Mouse (Mus musculus): ENCODE measurements at regions not wholly inside any gene's neighbourhood (a gene's known extent, or its start where the extent isn't known, plus 50 kb on each side); places are given as distances from the start of the nearest gene placed in this dataset.
"Not testable (repeated sequence)": the region's sequence is repeated elsewhere in the genome, so short reads cannot be mapped to it uniquely, and the experiment has no call there.

DNA sequence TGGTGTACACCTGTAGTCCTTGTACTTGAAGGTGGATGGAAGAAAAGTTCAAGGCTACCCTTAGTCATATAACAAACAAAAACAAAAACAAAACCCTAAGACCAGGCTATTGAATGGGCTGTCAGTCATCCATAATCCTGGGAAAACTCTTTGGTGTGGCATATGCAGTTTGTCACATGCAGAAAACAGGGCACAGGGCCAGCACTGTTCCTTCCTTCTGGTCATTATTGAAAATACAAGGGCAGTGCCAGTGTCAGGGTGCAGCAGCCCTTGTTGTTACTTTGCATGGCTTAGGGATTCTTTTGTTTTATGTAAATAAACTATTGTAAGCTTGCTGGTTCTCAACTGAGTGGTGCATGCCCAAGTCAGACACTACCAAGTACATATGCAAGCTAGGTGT is 623.1 kb upstream of the Chrm3 start:
- Histone ChIP-seq H3K9ac (ENCODE audit: low read depth, low read length) (no peak overlapping the region), H3K27ac (ENCODE audit: low read length) (no peak overlapping the region), H3K4me1 (ENCODE audit: control insufficient read depth, insufficient read depth, low read length) (no peaks in the 10 kb centered on the region), H3K27me3 (ENCODE audit: control insufficient read depth, insufficient read depth, low read depth, low read length) (no peaks in the 10 kb centered on the region), H3K4me2 (ENCODE audit: low read length) (no peak overlapping the region), H3K9me3 (replicated peaks; ENCODE audit: control insufficient read depth, low read length, poor library complexity, severe bottlenecking) (no peaks in the 10 kb centered on the region), H3K36me3 (ENCODE audit: control insufficient read depth, insufficient read depth, low read length) (no peaks in the 10 kb centered on the region), H3K4me3 (ENCODE audit: low read depth, low read length) (no peak overlapping the region)
- ATAC-seq = no peak

DNA sequence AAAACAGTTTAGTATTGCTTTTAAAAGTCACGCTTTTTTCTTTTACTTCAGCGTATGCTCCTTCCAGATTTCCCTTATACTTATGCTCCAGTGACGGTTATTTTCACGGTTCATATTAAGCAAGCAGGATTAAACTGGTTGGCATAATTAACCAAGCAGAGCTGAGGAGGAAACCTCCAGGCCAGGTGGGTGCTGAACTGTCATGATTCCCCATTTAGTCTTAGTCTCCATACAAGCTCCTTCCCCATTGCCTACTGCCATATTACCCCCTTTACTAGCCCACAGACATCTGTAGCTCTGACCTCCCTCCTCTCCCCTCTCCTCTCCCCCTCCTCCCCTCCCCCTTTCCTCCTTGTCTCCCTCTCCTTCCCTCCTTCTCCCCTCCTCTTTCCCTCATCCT is 621.9 kb upstream of the Chrm3 start:
- no peak overlapping the region for H3K4me2 ChIP-seq (ENCODE audit: low read length)
- H3K27ac ChIP-seq (ENCODE audit: low read length) = no peak overlapping the region
- peak; percentile 51; the same call in 1 of the 2 replicates for ATAC-seq
- no peaks in the 10 kb centered on the region for H3K36me3 ChIP-seq (ENCODE audit: control insufficient read depth, insufficient read depth, low read length)
- WGBS = 60% methylated on average over 4 of the region's 4 CpGs
- H3K27me3 ChIP-seq (ENCODE audit: control insufficient read depth, insufficient read depth, low read depth, low read length) = no peaks in the 10 kb centered on the region
- H3K4me1 ChIP-seq (ENCODE audit: control insufficient read depth, insufficient read depth, low read length) = no peaks in the 10 kb centered on the region
- no peak overlapping the region for H3K9ac ChIP-seq (ENCODE audit: low read depth, low read length)
- H3K9me3 ChIP-seq (replicated peaks; ENCODE audit: control insufficient read depth, low read length, poor library complexity, severe bottlenecking) = no peaks in the 10 kb centered on the region
- no peak overlapping the region for H3K4me3 ChIP-seq (ENCODE audit: low read depth, low read length)

DNA sequence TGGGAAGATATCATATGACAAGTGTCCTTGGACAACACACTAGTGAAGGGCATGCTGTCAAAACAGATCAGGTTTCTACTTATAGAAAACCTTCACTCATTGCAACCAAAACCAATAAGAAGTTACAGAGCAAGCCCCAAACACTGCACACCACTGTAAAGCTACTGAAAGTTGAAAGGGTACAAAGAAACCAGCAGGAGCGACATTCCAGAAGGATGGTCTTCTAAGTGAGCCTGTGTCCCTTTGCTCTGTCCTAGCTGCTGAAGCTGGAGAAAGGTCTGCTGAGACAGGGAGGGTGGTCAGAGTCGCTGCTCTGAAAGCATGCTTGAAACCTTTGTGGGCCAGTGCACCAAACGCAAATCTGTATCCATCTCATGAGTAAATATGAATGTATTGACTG is 611.3 kb upstream of the Chrm3 start:
- Histone ChIP-seq H3K4me3 (ENCODE audit: low read depth, low read length) (no peak overlapping the region), H3K9me3 (replicated peaks; ENCODE audit: control insufficient read depth, low read length, poor library complexity, severe bottlenecking) (no peaks in the 10 kb centered on the region), H3K36me3 (ENCODE audit: control insufficient read depth, insufficient read depth, low read length) (no peaks in the 10 kb centered on the region), H3K27ac (ENCODE audit: low read length) (no peak overlapping the region), H3K27me3 (ENCODE audit: control insufficient read depth, insufficient read depth, low read depth, low read length) (no peaks in the 10 kb centered on the region), H3K9ac (ENCODE audit: low read depth, low read length) (no peak overlapping the region), H3K4me2 (ENCODE audit: low read length) (no peak overlapping the region), H3K4me1 (ENCODE audit: control insufficient read depth, insufficient read depth, low read length) (no peaks in the 10 kb centered on the region)
- 76% methylated on average over 3 of the region's 3 CpGs for WGBS
- ATAC-seq = no peak

DNA sequence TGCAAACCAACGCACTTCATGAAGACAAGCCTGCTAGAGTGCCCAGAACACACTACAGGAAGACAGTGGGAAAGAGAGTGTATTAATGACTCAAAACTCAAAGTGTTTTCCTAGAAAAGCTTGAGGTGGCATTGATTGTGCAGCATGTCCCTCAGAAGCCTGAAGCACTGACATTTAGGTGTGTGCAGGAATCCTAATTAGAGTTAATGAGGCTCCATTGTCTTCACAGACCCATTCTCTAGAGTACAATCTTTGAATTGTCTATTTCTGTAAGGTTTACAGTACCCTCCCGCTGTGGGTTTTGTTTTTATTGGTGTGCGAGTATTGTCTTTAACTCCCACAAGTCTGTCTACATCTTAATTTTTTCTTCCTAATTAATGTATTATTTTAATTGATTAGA is 610.1 kb upstream of the Chrm3 start:
- no peaks in the 10 kb centered on the region for H3K4me1 ChIP-seq (ENCODE audit: control insufficient read depth, insufficient read depth, low read length)
- no peak for ATAC-seq
- WGBS = 92% methylated on average over 3 of the region's 3 CpGs
- no peak overlapping the region for H3K9ac ChIP-seq (ENCODE audit: low read depth, low read length)
- H3K4me3 ChIP-seq (ENCODE audit: low read depth, low read length) = no peak overlapping the region
- no peak overlapping the region for H3K4me2 ChIP-seq (ENCODE audit: low read length)
- no peaks in the 10 kb centered on the region for H3K9me3 ChIP-seq (replicated peaks; ENCODE audit: control insufficient read depth, low read length, poor library complexity, severe bottlenecking)
- no peaks in the 10 kb centered on the region for H3K27me3 ChIP-seq (ENCODE audit: control insufficient read depth, insufficient read depth, low read depth, low read length)
- no peak overlapping the region for H3K27ac ChIP-seq (ENCODE audit: low read length)
- no peaks in the 10 kb centered on the region for H3K36me3 ChIP-seq (ENCODE audit: control insufficient read depth, insufficient read depth, low read length)

DNA sequence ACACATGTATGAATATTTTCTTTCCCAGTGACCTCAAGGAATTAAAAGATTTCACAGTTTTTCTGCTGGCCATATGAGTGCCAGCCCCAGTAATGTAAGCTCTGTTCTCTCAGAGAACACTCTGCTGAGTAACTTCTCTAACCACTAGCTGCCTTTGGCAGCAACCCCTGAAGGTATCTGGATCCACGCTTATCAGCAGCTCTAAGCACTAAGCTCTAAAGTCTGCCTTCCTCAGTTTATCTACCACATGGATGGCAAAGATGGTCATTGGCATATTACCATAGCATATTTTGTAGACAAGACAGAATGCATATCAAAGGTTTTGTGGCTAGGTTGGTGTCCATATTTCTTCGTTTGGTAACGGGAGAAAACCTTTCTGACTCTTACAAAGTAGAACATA is 592.3 kb upstream of the Chrm3 start:
- Histone ChIP-seq H3K27me3 (ENCODE audit: control insufficient read depth, insufficient read depth, low read depth, low read length) (no peaks in the 10 kb centered on the region), H3K36me3 (ENCODE audit: control insufficient read depth, insufficient read depth, low read length) (no peaks in the 10 kb centered on the region), H3K9ac (ENCODE audit: low read depth, low read length) (no peak overlapping the region), H3K9me3 (replicated peaks; ENCODE audit: control insufficient read depth, low read length, poor library complexity, severe bottlenecking) (no peaks in the 10 kb centered on the region), H3K27ac (ENCODE audit: low read length) (no peak overlapping the region), H3K4me3 (ENCODE audit: low read depth, low read length) (no peak overlapping the region), H3K4me2 (ENCODE audit: low read length) (no peak overlapping the region), H3K4me1 (ENCODE audit: control insufficient read depth, insufficient read depth, low read length) (no peaks in the 10 kb centered on the region)
- no peak for ATAC-seq
- 96% methylated on average over 3 of the region's 3 CpGs for WGBS

DNA sequence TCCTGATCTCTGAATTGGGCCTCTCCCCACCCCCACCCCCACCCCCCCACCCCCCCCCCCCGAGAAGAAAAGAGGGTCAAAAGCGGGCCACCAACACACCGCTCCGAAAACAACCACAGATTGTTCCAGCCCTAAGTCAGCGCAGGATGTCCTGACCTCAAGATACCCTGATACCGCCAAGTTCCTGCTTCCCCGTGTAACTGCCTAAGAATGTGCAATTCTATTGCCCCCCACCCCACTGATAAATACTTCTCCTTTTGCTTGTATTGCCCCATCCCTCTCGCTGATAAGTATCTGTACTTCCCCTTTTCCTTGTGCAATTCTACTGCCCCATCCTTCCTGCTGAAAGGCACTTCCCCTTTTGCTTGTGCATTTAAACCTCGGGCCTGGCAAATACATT is 590.0 kb upstream of the Chrm3 start:
- H3K27me3 ChIP-seq (ENCODE audit: control insufficient read depth, insufficient read depth, low read depth, low read length); ATAC-seq; H3K4me3 ChIP-seq (ENCODE audit: low read depth, low read length); H3K9me3 ChIP-seq (replicated peaks; ENCODE audit: control insufficient read depth, low read length, poor library complexity, severe bottlenecking); H3K27ac ChIP-seq (ENCODE audit: low read length); H3K9ac ChIP-seq (ENCODE audit: low read depth, low read length); H3K36me3 ChIP-seq (ENCODE audit: control insufficient read depth, insufficient read depth, low read length); H3K4me1 ChIP-seq (ENCODE audit: control insufficient read depth, insufficient read depth, low read length); H3K4me2 ChIP-seq (ENCODE audit: low read length): not testable (repeated sequence)
- WGBS = 83% methylated on average over 8 of the region's 9 CpGs

DNA sequence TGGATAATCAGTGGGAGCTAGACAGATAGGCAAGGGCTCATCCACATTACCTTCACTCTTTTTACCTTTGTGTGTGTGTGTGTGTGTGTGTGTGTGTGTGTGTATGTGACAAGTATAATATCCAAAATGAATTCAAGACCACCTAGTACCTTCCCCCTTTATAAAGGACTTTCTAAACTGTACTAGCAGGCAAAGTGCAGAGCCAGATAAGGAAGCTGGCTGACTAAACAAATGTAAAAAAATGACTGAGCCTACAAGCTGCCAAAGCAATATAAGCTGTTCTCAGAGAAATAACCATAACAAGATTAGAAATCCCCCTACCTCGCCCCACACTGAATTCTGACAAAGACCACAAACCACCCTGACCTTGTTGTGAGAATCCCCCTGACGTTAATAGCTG is 586.8 kb upstream of the Chrm3 start:
- 72% methylated on average over 2 of the region's 2 CpGs for WGBS
- no peak overlapping the region for H3K4me3 ChIP-seq (ENCODE audit: low read depth, low read length)
- H3K9ac ChIP-seq (ENCODE audit: low read depth, low read length) = no peak overlapping the region
- no peak overlapping the region for H3K27ac ChIP-seq (ENCODE audit: low read length)
- H3K4me2 ChIP-seq (ENCODE audit: low read length) = no peak overlapping the region
- no peaks in the 10 kb centered on the region for H3K4me1 ChIP-seq (ENCODE audit: control insufficient read depth, insufficient read depth, low read length)
- no peak for ATAC-seq
- no peaks in the 10 kb centered on the region for H3K27me3 ChIP-seq (ENCODE audit: control insufficient read depth, insufficient read depth, low read depth, low read length)
- H3K36me3 ChIP-seq (ENCODE audit: control insufficient read depth, insufficient read depth, low read length) = no peaks in the 10 kb centered on the region
- no peaks in the 10 kb centered on the region for H3K9me3 ChIP-seq (replicated peaks; ENCODE audit: control insufficient read depth, low read length, poor library complexity, severe bottlenecking)

DNA sequence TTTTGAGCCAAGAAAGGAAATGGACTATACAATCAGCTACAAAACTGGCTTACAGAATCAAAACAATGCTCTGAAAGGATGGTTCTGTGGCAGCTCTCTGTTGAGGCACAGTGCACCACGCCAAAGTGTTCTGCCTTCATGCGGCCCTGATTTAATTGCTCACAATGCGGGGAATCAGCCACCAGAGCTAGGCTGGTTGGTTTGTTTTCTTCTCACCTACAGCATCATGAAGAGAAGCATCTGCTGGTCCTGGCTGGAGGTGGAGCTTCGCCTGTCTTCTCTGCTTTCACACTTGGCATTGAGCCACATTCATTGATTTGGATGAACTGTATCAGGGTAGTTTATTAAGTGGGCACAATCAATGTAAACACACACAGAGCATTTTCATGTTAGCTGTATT is 583.2 kb upstream of the Chrm3 start:
- Histone ChIP-seq H3K4me3 (ENCODE audit: low read depth, low read length) (no peak overlapping the region), H3K9me3 (replicated peaks; ENCODE audit: control insufficient read depth, low read length, poor library complexity, severe bottlenecking) (no peaks in the 10 kb centered on the region), H3K36me3 (ENCODE audit: control insufficient read depth, insufficient read depth, low read length) (no peaks in the 10 kb centered on the region), H3K9ac (ENCODE audit: low read depth, low read length) (no peak overlapping the region), H3K27ac (ENCODE audit: low read length) (no peak overlapping the region), H3K4me1 (ENCODE audit: control insufficient read depth, insufficient read depth, low read length) (no peaks in the 10 kb centered on the region), H3K27me3 (ENCODE audit: control insufficient read depth, insufficient read depth, low read depth, low read length) (no peaks in the 10 kb centered on the region), H3K4me2 (ENCODE audit: low read length) (no peak overlapping the region)
- no peak for ATAC-seq
- WGBS = 69% methylated on average over 4 of the region's 4 CpGs

DNA sequence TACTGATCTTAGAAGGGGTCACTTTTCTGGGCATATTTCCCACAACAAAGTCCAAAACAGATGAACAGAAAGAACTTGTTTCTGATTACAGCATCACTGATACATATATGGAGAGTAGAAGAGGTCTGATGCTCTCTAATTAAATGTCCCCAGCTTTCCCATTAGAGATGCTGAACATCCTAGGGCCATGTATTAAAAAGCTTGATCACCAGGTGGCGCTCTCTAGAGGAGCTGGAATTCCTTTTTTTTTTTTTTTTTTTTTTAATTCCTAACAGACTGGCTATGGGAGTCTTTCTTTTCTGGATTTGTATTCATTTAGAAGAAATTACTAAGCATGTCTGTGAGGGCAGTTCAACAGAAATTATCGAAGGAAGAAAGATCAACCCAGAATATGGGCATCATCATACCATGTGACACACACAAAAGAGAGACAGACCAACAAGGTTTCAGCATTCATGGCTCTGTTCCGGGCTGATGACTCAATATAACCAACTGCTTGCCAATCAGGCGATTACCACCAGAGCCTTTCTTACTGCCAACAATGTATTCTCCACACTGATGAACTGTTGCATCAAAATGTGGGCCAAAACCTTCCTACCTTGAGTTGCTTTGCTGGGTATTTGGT is 581.5 kb upstream of the Chrm3 start:
- no peak for ATAC-seq
- 52% methylated on average over 4 of the region's 4 CpGs for WGBS
- H3K27me3 ChIP-seq (ENCODE audit: control insufficient read depth, insufficient read depth, low read depth, low read length) = no peaks in the 10 kb centered on the region
- no peak overlapping the region for H3K4me2 ChIP-seq (ENCODE audit: low read length)
- H3K4me1 ChIP-seq (ENCODE audit: control insufficient read depth, insufficient read depth, low read length) = no peaks in the 10 kb centered on the region
- H3K27ac ChIP-seq (ENCODE audit: low read length) = no peak overlapping the region
- H3K9ac ChIP-seq (ENCODE audit: low read depth, low read length) = no peak overlapping the region
- no peak overlapping the region for H3K4me3 ChIP-seq (ENCODE audit: low read depth, low read length)
- H3K36me3 ChIP-seq (ENCODE audit: control insufficient read depth, insufficient read depth, low read length) = no peaks in the 10 kb centered on the region
- H3K9me3 ChIP-seq (replicated peaks; ENCODE audit: control insufficient read depth, low read length, poor library complexity, severe bottlenecking) = no peaks in the 10 kb centered on the region

DNA sequence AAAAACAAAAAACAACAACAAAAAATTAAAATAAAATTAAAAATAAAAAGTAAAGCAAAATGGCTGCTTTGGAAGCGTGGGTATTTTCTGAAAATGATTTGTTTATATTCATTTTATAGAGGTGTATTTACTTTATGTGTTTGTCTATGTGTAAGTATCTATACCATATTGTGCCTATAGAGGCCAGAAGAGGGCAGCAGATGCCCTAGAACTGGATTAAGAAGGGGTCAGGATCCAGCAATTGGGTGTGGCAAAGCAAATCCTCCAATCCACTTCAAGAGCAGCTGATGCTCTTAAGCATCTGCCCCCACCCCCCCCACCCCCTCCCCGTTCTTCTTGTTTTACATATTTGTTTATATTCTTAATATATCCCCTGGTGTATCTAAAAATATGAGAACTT is 577.6 kb upstream of the Chrm3 start:
- H3K4me3 ChIP-seq (ENCODE audit: low read depth, low read length) = no peak overlapping the region
- no peak overlapping the region for H3K4me2 ChIP-seq (ENCODE audit: low read length)
- 94% methylated on average over 2 of the region's 2 CpGs for WGBS
- no peak overlapping the region for H3K27ac ChIP-seq (ENCODE audit: low read length)
- no peaks in the 10 kb centered on the region for H3K9me3 ChIP-seq (replicated peaks; ENCODE audit: control insufficient read depth, low read length, poor library complexity, severe bottlenecking)
- H3K9ac ChIP-seq (ENCODE audit: low read depth, low read length) = no peak overlapping the region
- H3K36me3 ChIP-seq (ENCODE audit: control insufficient read depth, insufficient read depth, low read length) = no peaks in the 10 kb centered on the region
- no peaks in the 10 kb centered on the region for H3K27me3 ChIP-seq (ENCODE audit: control insufficient read depth, insufficient read depth, low read depth, low read length)
- no peaks in the 10 kb centered on the region for H3K4me1 ChIP-seq (ENCODE audit: control insufficient read depth, insufficient read depth, low read length)
- no peak for ATAC-seq
